Mouse (Mus musculus): Measurements from ENCODE around the gene Gm45015. TPM values are rescaled to one million over a fixed set of nuclear protein-coding genes. Genes with fewer than 3 reads are reported as not detected.
"Not testable (repeated sequence)": the region's sequence is repeated elsewhere in the genome, so short reads cannot be mapped to it uniquely, and the experiment has no call there.

Gene Gm45015
- polyA plus RNA-seq, 1 experiment from 2014 or later: not detected

DNA sequence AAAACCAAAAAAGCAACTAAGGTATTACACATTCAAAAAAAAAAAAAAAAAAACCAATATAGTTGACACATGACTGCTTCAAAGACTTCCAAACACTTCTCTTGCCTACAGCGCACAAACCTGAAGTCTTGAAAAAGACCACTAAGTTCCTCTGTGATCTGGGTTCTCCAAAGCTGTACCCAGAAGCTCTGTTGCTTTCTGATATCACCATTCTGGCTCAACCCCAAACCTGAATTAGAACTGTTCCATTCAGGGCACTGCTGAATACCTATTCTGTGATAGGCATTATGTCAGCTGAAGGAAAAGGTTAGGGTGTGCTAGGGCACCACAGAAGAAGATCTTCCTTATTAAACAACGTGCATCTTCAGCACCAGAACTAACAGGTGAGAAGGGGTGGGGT is 9.4 kb downstream of the Gm45015 start:
- no peak overlapping the region for H3K4me2 ChIP-seq (ENCODE audit: low read length)
- no peak overlapping the region for H3K27ac ChIP-seq
- no peak for TF ChIP-seq CTCF (IDR thresholded peaks at IDR 0.05; ENCODE audit: low read depth)
- no peaks in the 10 kb centered on the region for H3K4me1 ChIP-seq (replicated peaks; ENCODE audit: insufficient read depth, low read length)
- H3K27me3 ChIP-seq (ENCODE audit: insufficient read depth, low read length): no peaks in the 10 kb centered on the region
- H3K36me3 ChIP-seq (ENCODE audit: insufficient read depth, low read length): no peaks in the 10 kb centered on the region
- no peak for DNase-seq (ENCODE audit: low spot score)
- no peak overlapping the region for H3K9ac ChIP-seq (ENCODE audit: low read depth, low read length)
- H3K4me3 ChIP-seq (replicated peaks; ENCODE audit: low read depth, low read length): no peak overlapping the region
- no peaks in the 10 kb centered on the region for H3K9me3 ChIP-seq (replicated peaks; ENCODE audit: low read length)
- ATAC-seq (replicated peaks; ENCODE audit: low FRiP score, low read depth): no peak
- 77% methylated on average over 2 of the region's 2 CpGs for WGBS

DNA sequence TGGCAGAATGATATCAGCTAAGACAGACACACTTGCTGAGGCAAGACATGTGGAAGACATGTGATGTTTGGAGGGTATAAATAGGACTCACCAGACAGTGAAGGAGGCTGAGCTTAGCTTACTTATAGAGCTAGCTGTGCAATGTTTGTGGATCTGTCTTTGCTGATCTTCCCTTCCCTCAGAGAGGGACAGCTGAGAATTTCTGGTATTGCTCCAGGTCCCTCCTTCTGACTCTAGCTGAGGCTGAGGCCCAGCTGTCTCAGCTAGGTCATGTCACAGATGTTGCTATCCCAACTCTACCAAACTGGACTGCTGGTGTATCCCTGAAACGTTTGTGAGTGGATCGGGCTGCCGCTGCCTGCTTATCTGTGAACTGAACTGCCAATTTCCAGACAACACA is 15.6 kb downstream of the Gm45015 start:
- ATAC-seq (replicated peaks; ENCODE audit: low FRiP score, low read depth): no peak
- Histone ChIP-seq H3K4me3 (replicated peaks; ENCODE audit: low read depth, low read length) (no peak overlapping the region), H3K27me3 (ENCODE audit: insufficient read depth, low read length) (no peaks in the 10 kb centered on the region), H3K4me1 (replicated peaks; ENCODE audit: insufficient read depth, low read length) (no peaks in the 10 kb centered on the region), H3K27ac (no peak overlapping the region), H3K9me3 (replicated peaks; ENCODE audit: low read length) (no peaks in the 10 kb centered on the region), H3K4me2 (ENCODE audit: low read length) (no peak overlapping the region), H3K9ac (ENCODE audit: low read depth, low read length) (no peak overlapping the region), H3K36me3 (ENCODE audit: insufficient read depth, low read length) (no peaks in the 10 kb centered on the region)
- WGBS: 72% methylated on average over 3 of the region's 3 CpGs
- DNase-seq (ENCODE audit: low spot score): no peak
- no peak for TF ChIP-seq CTCF (IDR thresholded peaks at IDR 0.05; ENCODE audit: low read depth)

DNA sequence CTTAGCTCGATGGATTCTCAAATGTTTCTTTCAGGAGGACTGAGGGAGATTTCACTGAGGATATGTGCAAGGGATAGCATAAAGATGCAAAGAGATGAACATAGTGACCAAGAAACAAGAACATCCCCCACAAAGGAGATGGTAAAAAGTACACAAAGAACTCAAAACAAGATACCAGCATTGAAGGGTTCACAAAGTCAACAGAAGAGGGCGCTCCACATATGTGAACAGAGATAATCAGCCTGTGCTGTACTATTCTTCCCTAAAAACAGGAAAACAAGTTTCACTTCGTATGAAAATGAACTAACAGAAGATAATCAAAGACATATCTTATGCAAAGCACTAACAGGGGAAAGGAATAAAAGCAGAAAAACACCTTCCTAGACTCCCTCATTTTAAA is 24.1 kb downstream of the Gm45015 start:
- no peak overlapping the region for H3K4me2 ChIP-seq (ENCODE audit: low read length)
- no peaks in the 10 kb centered on the region for H3K9me3 ChIP-seq (replicated peaks; ENCODE audit: low read length)
- H3K4me3 ChIP-seq (replicated peaks; ENCODE audit: low read depth, low read length): no peak overlapping the region
- TF ChIP-seq CTCF (IDR thresholded peaks at IDR 0.05; ENCODE audit: low read depth): peak; percentile 59; the same call in 1 of the 2 replicates
- ATAC-seq (replicated peaks; ENCODE audit: low FRiP score, low read depth): no peak
- H3K9ac ChIP-seq (ENCODE audit: low read depth, low read length): no peak overlapping the region
- no peaks in the 10 kb centered on the region for H3K36me3 ChIP-seq (ENCODE audit: insufficient read depth, low read length)
- DNase-seq (ENCODE audit: low spot score): peak; percentile 47
- no peaks in the 10 kb centered on the region for H3K4me1 ChIP-seq (replicated peaks; ENCODE audit: insufficient read depth, low read length)
- no peaks in the 10 kb centered on the region for H3K27me3 ChIP-seq (ENCODE audit: insufficient read depth, low read length)
- 41% methylated on average over 3 of the region's 3 CpGs for WGBS
- H3K27ac ChIP-seq: no peak overlapping the region

DNA sequence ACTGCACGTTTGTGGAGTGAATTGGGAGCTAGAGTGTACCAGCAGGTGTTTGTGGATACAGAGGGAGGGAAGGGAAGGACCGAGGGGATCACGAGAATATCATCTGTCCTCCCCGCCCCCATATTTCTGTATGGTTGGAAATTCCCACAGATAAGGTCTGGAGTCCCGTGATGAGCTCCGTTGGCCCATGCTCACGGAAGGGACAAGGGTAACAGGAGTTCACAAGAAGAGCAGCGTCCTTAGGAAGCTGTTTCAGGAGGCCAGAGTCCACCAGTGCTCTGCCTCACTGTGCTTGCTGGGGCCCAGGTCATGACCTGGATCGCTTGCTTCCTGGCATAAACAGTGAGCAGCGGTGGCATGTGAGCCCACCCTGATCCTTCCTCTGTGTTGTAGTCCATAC is 40.9 kb downstream of the Gm45015 start:
- H3K27ac ChIP-seq; H3K4me1 ChIP-seq (replicated peaks; ENCODE audit: insufficient read depth, low read length); H3K9me3 ChIP-seq (replicated peaks; ENCODE audit: low read length); H3K27me3 ChIP-seq (ENCODE audit: insufficient read depth, low read length); ATAC-seq (replicated peaks; ENCODE audit: low FRiP score, low read depth); H3K9ac ChIP-seq (ENCODE audit: low read depth, low read length); DNase-seq (ENCODE audit: low spot score); H3K36me3 ChIP-seq (ENCODE audit: insufficient read depth, low read length); H3K4me3 ChIP-seq (replicated peaks; ENCODE audit: low read depth, low read length); H3K4me2 ChIP-seq (ENCODE audit: low read length): not testable (repeated sequence)
- 61% methylated on average over 6 of the region's 10 CpGs for WGBS

DNA sequence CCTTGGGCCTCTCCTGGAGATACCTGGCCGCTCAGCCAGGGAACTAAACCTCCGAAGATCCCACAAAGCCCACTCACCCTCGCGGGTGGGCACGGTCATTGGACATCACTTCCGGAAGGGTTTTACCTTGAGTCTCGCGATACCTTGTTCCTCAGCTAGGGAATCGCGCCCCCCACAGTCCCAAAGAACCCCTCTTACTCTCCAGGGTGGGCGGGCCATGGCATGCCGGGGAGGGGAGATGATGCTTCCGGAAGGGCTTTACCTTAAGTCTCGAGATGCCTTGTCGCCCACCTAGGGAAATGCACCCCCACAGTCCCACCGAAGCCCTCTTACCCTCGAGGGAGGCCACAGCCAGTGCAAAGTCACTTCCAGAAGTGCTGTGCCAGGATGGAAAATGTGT is 43.8 kb downstream of the Gm45015 start, which contains the start of the genes Xlr5a and Xlr5c:
Gene Xlr5a, minus strand, starts transcription at position 101 of the 400 bp plus-strand sequence.
Gene Xlr5c, minus strand, starts transcription at position 101 of the 400 bp plus-strand sequence.
- H3K4me1 ChIP-seq (replicated peaks; ENCODE audit: insufficient read depth, low read length); H3K4me2 ChIP-seq (ENCODE audit: low read length); H3K36me3 ChIP-seq (ENCODE audit: insufficient read depth, low read length); H3K27me3 ChIP-seq (ENCODE audit: insufficient read depth, low read length); DNase-seq (ENCODE audit: low spot score); H3K4me3 ChIP-seq (replicated peaks; ENCODE audit: low read depth, low read length); H3K9me3 ChIP-seq (replicated peaks; ENCODE audit: low read length); H3K9ac ChIP-seq (ENCODE audit: low read depth, low read length); H3K27ac ChIP-seq; ATAC-seq (replicated peaks; ENCODE audit: low FRiP score, low read depth): not testable (repeated sequence)
- WGBS: 94% methylated on average over 13 of the region's 17 CpGs

Other genes with a start within 250 kb of the Gm45015 start
- gene Xlr3a, start 239.7 kb downstream of the Gm45015 start, polyA plus RNA-seq (2015; fragmentation: Nextera tagmentation; extraction: Ambion mirVana): 1.7 and 7.6 TPM in 2 replicates
- 0.07 TPM in 1 of 2 replicates, not detected in the other for gene Gm14685, start 219.8 kb downstream of the Gm45015 start, polyA plus RNA-seq (2015; fragmentation: Nextera tagmentation; extraction: Ambion mirVana)
- 0.13 and 0.21 TPM in 2 replicates for gene Xlr5b, start 188.0 kb downstream of the Gm45015 start, polyA plus RNA-seq (2015; fragmentation: Nextera tagmentation; extraction: Ambion mirVana)
- not detected in 2 replicates for gene DXBay18, start 187.4 kb downstream of the Gm45015 start, polyA plus RNA-seq (2015; fragmentation: Nextera tagmentation; extraction: Ambion mirVana)
- gene Spin2d, start 159.9 kb downstream of the Gm45015 start, polyA plus RNA-seq (2015; fragmentation: Nextera tagmentation; extraction: Ambion mirVana): not detected in 2 replicates
- gene Xlr3b, start 144.6 kb downstream of the Gm45015 start, polyA plus RNA-seq (2015; fragmentation: Nextera tagmentation; extraction: Ambion mirVana): 1.2 and 26.3 TPM in 2 replicates
- 2.8 TPM in 1 of 2 replicates, not detected in the other for gene Xlr4b, start 122.5 kb downstream of the Gm45015 start, polyA plus RNA-seq (2015; fragmentation: Nextera tagmentation; extraction: Ambion mirVana)
- 15.1 and 16.6 TPM in 2 replicates for gene F8a, start 108.5 kb downstream of the Gm45015 start, polyA plus RNA-seq (2015; fragmentation: Nextera tagmentation; extraction: Ambion mirVana)
- gene Xlr4c, start 93.7 kb downstream of the Gm45015 start, polyA plus RNA-seq (2015; fragmentation: Nextera tagmentation; extraction: Ambion mirVana): 0.14 TPM in 1 of 2 replicates, not detected in the other
- gene Xlr3c, start 71.5 kb downstream of the Gm45015 start, polyA plus RNA-seq (2015; fragmentation: Nextera tagmentation; extraction: Ambion mirVana): 0.09 TPM in 1 of 2 replicates, not detected in the other
- 0.16 TPM in 1 of 2 replicates, not detected in the other for gene Xlr5a, start 43.9 kb downstream of the Gm45015 start, polyA plus RNA-seq (2015; fragmentation: Nextera tagmentation; extraction: Ambion mirVana)
- 0.20 TPM in 1 of 2 replicates, not detected in the other for gene Xlr5c, start 43.9 kb downstream of the Gm45015 start, polyA plus RNA-seq (2015; fragmentation: Nextera tagmentation; extraction: Ambion mirVana)
- 5.4 and 6.0 TPM in 2 replicates for gene Zfp275, start 5.8 kb upstream of the Gm45015 start, polyA plus RNA-seq (2015; fragmentation: Nextera tagmentation; extraction: Ambion mirVana)
- gene Gm18336, start 61.9 kb upstream of the Gm45015 start, polyA plus RNA-seq (2015; fragmentation: Nextera tagmentation; extraction: Ambion mirVana): not detected in 2 replicates
- 0.04 and 0.05 TPM in 2 replicates for gene Zfp92, start 74.3 kb upstream of the Gm45015 start, polyA plus RNA-seq (2015; fragmentation: Nextera tagmentation; extraction: Ambion mirVana)
- gene Trex2, start 98.5 kb upstream of the Gm45015 start, polyA plus RNA-seq (2015; fragmentation: Nextera tagmentation; extraction: Ambion mirVana): 0.12 and 0.18 TPM in 2 replicates
- gene Haus7, start 122.2 kb upstream of the Gm45015 start, polyA plus RNA-seq (2015; fragmentation: Nextera tagmentation; extraction: Ambion mirVana): 40.3 and 49.3 TPM in 2 replicates
- 90.4 and 93.4 TPM in 2 replicates for gene Bgn, start 146.8 kb upstream of the Gm45015 start, polyA plus RNA-seq (2015; fragmentation: Nextera tagmentation; extraction: Ambion mirVana)
- 0.11 and 0.22 TPM in 2 replicates for gene Atp2b3, start 166.2 kb upstream of the Gm45015 start, polyA plus RNA-seq (2015; fragmentation: Nextera tagmentation; extraction: Ambion mirVana)